Mouse (Mus musculus) naive thymus-derived CD4-positive, alpha-beta T cell, adult 5 months (primary cell): ENCODE results near the gene Gm10130. TPM values are rescaled to one million over a fixed set of nuclear protein-coding genes. Genes with fewer than 3 reads are reported as not detected.

ENCODE experiments used
- polyA plus RNA-seq: library from polyadenylated mRNA; unstranded; fragments of 100-300 nt; shearing (Covaris generic); gene quantifications from one replicate; pipeline ENCODE4 v1.2.1, GENCODE M21; 2017

The Gm10130 gene
- polyA plus RNA-seq: 5.0 TPM

GRCm38 (mm10) chr2:150323402-150323801, at the start of gene Gm10130:
Gene Gm10130, plus strand, starts transcription at chr2:150323702.

DNA sequence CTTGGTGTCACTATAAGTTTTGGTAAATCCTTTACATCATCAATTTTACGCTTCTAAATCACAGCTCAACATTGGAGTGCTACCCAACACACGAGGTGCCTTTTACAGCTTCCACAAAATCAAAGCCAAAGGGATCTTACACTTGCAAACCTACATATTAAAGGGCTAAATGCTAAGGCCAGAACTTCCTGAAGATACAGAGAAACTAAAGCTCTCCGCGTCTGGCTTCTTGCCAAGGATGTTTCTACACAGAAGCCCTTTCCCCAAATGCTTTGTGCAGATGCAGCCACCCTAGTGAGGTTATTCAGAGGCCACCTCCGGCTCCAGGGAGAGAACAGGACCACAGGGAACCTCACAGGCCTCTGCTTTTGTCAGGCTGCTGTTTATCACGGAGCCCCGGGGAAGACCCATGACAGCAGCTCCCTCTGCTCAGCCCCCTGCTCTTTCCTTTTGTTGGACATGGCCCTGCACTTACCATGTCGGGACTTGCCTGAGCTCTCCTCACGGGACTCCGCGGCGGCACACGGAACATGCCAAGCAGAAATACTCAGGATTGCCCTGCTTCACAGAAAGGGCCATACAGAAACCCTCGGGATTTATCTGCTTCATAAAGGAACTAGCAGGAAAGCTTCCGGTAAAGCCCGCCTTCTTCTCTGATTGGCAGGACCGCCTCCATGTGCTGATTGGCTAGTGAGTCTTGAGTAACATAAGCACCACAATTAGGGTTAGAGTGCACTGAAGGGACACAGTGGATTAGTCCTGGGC, 38.8 kb downstream of the Gm10130 start, which contains the start of gene 3300002I08Rik:
TSS of gene 3300002I08Rik (minus strand) at position 653 of the 765 bp plus-strand sequence.

Other genes with a start within 250 kb of the Gm10130 start
- 9.5 TPM for gene Zfp120, start 187.0 kb upstream of the Gm10130 start, polyA plus RNA-seq
- not detected for gene Gm10770, start 144.0 kb upstream of the Gm10130 start, polyA plus RNA-seq
- gene Gm14139, start 141.9 kb upstream of the Gm10130 start, polyA plus RNA-seq: 0.20 TPM
- 2.1 TPM for gene Zfp937, start 105.6 kb upstream of the Gm10130 start, polyA plus RNA-seq
- 8.9 TPM for gene Gm21994, start 68.1 kb upstream of the Gm10130 start, polyA plus RNA-seq
- not detected for gene Gm14124, start 66.2 kb upstream of the Gm10130 start, polyA plus RNA-seq
- gene 3300002I08Rik, start 39.1 kb downstream of the Gm10130 start, polyA plus RNA-seq: 3.5 TPM
- 1.5 TPM for gene Zfp442, start 127.8 kb downstream of the Gm10130 start, polyA plus RNA-seq
- not detected for gene Zfp345, start 161.4 kb downstream of the Gm10130 start, polyA plus RNA-seq
- gene Cst7, start 246.7 kb downstream of the Gm10130 start, polyA plus RNA-seq: 22.7 TPM